Mouse (Mus musculus) lung, adult 18-20 months (tissue): ENCODE measurements around the gene Ccdc96.

Experiments used
- DNase-seq, 2 experiments: peaks; one replicate each; pipeline ENCODE4 v3.0.0; 2022; ENCODE audit warnings: mixed read lengths in 2 of 2

Ccdc96 gene

DNA sequence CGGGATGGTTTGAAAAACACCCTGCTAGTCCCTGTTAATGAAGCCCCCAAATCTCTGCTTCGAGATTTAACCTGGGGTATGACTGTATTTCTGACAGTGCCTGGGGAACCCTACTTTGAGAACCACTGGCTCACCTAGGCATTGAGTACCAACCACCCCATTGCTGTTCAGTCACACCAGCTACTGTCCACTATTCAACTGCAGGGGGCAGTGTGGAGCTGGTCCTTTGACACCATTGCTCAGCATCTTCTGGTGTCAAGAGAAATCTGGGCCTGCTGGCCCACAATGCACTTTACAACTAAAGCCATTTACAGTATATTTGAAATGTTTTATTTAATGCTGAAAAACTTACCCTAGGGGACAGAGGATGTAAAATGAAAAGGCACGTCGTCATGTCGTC, 10.1 kb upstream of the Ccdc96 start:
- DNase-seq, result peak; percentile 53 to 65

DNA sequence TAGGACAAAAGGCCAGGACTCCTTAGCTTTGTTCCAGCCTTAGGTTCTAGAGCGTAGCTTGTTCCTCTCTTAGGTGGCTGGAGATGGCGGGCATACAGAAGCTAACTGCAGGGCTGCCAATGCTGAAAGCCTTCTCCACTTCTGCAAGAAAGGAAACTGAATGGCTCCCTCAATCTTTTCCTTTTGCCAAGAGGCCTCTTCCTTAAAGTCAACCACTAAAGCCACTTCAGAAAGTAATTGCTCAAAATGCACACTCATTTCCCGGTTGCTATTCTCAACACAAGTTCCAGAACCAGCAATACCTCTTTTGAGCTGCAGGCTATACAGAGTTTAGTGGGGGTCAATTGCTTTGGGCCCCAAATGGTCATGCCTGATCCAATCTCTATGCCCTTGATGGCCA, 6.9 kb upstream of the Ccdc96 start:
- DNase-seq, result no peak

DNA sequence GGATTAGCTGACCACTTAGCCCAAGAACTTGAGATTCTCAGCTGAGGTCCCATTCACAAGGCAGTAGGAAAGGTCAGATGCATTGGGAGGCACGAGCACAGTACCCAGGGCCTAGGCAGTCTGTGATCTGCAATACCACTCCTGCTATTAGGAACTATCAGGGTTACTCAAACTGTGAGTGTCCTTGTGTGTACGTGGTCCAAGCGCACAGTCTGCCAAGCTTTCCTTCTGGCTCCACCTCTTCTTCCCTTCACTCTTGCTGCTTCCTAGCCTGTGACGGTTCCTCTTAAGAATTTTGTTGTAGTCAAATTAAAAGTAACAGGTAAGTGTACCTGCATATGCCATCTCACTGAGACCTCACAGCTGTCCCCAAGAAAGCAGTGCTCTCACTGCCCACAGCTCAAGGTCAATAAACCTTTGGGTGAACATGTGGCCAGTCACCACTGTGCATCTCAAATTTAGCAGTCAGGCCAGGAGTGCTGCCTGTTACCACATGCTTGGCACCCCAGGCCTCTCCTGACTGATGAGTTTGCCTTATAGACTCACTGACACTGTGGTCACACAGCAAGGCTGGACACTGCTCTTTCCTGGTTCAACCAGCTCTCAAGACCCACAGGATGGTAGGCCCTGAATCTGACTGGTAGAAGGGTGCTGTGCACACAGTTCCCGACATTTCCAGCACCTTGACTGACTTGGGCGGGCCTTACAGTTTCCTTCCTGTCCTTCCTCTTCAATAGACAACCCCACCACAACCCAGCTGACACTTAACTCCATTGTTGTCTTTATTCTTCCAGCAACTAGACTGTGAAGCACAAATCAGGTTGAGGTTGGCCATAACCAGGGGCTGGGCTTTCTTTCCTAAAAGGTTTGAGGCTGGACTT, 5.6 kb upstream of the Ccdc96 start:
- DNase-seq, result no peak

DNA sequence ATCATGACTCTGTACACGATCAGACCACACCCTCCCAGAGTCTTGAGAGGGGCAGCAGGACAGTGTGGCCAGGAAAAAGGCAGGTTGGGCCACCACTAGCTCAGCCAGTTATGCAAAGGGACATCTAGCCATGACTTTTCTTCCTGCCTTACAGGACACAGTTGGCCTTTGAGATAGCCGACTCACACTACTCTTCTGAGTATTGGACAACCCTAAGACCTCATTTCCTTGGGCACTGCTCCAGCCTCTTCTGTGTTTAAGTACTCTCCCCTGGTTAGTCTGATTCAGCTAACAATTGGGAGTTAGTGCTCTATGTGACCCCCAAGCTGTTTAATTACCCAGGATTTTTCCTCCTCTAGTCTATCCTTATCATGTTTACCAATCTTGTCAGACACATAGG, 4.7 kb upstream of the Ccdc96 start:
- DNase-seq, result peak in 1 of 2 experiments; percentile 38

DNA sequence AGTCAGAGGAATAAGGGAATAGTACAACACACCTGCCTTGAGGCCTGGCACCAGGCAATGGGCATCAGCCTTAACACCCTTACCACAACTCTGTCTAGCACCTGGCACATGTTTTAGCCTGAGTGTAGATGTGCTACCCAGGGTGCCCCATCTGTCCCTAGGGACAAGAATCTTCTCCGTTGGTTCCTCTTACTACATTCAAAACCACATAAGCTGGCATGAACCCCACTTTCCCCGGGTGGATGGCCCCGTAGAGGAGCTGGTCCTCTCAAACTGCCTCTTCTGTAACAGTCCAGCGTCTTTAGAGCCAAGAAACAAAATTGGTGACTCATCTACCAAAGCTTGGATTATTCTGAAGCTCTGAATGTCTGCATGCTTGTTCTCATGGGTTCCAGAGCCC, 4.0 kb upstream of the Ccdc96 start:
- no peak for DNase-seq

DNA sequence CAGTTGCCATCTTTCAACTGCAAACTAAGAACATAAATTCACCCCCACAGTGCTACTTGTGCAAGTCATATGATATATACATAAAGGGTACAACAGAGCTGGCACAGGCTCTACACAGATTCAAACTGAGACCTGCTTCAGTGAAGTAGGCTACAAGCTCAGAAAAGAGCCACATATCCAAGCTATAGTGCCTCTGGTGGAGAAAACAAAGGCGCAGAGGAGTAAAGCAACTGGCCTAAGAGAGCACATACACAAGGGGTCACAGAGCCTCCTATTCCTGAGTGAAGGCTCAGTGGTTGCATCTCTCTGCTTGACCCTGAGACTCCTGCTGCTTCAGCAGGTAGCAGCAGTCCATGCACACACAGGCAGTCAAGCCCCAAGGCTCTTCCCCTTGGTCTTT, 3.3 kb upstream of the Ccdc96 start:
- DNase-seq, result no peak

DNA sequence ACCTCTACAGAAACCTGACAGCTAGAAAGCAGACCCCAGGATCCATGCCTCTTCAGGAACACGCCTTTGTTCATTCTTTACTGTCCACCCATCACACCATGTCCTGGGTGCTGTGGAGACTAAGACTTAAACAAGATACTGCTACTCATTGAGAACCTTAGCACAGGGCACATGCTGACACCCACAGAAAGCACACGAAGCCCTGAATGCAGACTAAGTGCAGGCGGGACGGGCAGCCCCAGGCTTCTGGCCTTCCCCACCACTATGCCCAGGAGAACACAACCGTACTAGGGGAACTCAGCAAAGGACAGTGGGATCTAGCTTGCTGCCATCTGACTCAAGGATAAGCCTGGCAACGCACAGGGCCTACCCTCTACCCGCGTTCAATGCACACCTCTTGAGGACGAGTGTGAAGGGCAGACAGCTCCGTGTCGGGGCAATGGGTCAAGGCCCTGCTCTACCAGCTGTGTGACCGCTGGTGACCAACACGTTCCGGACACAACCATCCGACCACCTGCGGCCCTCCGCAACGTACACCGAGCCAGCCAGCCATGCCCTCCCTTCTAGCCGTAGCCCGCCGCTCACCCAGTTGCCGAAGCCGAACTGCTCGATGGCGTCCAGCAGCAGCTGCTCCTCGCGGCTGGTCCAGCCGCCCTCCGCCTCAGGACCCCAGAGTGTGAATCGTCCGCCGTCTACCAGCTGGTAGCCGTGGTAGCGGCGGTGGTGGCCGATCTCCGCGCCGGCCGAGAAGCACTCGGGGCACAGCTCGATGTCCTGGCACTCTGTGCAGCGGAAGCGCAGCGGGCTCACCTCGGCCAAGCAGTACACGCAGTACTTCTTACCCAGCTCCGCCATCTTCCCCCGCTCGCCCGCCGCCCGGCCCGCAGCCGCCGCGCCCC, 936 bp upstream of the Ccdc96 start:
- DNase-seq, result peak in 1 of 2 experiments; percentile 53

DNA sequence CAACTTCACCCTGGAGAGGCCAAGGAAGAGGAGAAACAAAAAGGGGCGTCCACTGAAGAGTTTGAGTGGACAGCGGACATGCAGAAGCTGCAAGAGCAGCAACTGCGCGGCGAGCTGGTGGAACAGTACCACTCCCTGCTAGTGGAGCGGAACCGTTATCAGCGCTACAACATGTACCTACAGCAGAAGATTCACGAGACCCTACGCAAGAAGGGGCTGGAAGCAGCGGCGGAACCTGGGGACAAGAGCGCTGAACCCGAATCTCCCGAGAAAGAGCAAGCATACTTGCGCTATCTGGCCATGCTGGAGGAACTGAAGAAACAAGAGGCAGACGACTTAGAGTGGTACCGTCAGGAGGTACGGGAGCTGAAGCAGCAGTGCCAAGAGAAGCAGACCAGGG, 918 bp downstream of the Ccdc96 start:
- no peak for DNase-seq

DNA sequence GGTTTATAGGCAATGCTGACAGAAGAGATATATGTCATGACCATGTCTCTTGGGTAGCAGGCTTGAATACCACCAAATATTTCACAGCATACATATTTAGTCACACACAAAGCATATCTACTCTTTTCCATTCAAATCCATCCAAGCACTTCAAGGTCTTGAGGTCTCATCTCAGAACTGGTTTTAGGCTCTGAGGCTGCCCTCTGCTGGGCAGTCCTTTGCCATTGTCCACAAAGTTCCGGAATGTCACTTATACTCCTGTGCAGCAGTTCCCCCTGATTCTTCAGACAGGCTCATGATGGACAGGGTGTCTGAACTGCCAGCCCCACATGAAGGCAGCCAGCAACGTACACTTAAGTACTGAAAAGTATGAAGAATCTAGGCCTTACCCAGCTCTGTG, 4.8 kb downstream of the Ccdc96 start:
- DNase-seq, result peak; percentile 32 to 50

DNA sequence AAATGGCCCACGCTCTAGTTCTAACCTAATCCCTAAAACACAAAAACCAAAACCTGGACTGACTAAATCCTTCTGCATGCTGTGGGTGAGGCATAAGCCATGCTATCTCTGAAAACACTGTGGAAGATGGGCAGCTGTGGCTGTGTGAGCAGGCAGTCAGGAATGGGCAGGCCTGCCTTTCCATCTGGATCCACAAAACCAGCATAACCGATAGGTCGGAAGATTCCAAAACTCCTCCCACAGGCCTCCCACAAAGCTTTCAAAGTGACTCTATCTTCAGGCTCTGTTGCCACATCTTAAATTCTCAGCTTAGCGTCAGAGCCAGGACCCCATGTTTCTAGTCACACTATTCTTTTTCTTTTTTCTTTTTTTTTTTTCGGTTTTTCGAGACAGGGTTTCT, 9.5 kb downstream of the Ccdc96 start:
- no peak for DNase-seq

DNA sequence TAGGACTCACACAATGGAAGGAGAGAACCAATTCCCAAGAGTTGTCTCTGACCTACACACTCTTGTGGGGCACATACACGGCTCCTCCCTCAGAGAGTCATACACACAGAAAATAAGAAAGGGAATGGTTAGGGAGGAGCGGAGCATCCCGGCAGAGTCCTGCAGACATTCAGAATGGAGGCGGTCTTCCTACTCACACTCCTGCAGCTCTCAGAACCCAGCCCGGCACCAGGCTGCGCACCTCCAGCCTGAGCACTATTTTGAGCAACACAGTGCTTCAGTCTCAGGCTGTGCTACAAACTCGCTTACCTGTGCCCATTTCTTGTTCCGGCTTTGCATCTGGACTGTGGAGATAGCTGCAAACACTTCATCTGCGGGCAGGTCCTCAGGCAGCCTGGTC, 10.3 kb downstream of the Ccdc96 start:
- no peak for DNase-seq

DNA sequence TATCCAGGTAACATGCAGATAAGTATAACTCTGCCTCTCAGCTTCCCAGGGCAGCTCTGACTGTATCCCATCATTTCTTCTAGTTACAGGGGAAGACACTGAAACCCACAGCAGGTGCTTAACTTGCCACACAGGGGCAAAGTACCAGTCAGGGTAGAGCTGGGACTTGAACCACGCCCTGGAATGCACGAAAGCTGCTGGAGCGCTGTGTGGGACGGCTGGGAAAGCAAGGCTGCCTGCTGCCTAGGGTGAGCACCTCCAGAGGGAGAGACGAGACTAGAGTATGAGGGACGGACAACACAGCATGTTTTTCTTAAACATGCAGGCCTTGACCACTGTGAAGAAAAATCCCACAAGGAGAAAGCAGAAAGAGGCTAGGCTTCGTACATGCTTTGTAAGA, 20.8 kb downstream of the Ccdc96 start:
- DNase-seq, result no peak

DNA sequence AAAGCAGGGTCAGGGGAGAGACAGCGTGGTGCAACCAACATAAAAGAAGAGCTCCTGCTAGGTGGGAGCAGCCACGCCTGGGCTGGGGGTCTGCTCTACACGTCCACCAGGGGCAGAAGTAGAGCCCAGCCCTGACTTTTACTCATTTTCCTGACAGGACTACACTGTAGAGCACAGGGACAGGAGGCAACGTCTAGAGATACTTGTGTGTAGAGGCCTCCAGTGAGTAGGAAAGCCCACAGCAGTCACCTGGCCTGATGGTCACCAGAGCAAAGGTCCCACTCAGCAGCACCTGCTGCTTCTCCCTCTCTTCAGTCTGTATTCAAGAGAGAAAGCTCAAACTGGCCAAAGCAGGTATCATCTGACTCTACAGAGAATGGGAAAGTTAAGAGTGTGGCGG, 21.3 kb downstream of the Ccdc96 start:
- DNase-seq, result no peak

DNA sequence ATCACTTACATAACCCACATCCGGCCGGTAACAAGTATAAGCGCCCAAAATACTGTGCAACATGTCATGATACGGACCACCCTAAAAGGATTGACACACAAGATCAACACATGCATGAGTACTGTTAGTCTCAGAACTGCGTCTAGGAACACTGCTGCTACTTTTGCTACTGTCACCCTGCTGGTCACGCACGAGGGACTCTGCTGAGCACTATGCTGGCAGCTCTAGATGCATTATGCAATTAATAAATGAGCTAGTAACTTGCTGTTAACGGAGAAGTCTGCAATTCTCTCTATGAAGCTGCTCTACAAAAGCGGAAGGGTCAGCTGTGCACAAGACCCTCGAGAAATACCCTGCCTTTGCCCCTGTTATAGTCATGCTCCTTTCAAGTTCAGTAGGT, 24.0 kb downstream of the Ccdc96 start:
- DNase-seq, result no peak

DNA sequence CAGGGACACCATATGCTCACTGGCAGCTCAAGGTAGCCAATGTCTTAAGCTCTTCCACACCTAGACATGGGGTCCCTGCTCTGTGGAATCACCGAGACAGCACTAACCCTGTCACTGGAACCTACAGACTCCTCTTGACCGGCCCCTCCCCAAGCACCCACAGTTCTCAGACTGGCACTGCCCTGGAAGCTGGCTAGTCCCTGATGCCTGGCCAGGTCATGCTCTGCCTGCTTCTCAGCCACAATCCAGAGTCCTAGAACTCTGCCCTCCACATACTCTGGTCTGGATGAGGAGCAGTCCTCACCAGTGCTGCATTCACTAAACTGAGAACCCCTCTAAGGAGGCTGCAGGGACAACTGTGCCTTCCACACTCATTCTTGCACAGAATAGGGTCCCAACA, 26.6 kb downstream of the Ccdc96 start:
- no peak for DNase-seq

DNA sequence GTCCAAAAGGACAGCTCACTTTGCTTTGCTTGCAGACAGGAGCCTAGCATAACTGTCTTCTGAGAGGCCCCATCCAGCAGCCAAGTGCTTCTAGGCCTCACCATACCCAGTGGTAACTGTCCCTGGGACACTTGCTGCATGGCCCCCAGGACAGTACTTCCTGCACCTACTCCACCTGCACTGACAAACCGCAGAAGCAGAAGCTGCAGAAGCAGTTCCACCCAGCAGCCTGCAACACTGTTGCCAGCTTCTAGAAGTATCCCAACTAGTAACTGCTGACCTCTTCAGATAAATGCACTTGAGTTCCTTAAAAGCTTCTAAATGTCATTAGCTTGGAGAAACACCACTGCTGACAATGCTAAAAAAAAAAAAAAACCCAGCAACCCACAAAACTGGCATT, 30.7 kb downstream of the Ccdc96 start:
- DNase-seq, result no peak

DNA sequence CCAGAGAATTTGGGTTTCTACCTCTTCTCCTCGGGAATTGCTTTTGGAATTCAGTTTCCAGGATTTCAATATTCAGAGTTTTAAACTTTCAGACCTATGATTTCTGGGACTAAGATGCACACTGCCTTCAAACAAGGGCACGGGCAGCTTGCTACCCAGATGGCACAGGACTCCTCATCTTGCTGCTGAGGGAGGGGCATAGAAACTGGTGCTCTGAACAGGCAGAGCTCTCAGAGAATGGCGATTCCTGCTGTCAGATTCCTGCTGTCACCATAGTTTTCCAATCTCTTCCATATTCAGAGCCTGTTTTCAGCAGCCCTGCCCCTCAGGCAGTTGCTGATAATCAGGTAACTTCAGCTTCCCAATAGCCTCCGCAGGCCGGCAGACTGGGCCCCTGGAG, 31.2 kb downstream of the Ccdc96 start:
- no peak for DNase-seq

DNA sequence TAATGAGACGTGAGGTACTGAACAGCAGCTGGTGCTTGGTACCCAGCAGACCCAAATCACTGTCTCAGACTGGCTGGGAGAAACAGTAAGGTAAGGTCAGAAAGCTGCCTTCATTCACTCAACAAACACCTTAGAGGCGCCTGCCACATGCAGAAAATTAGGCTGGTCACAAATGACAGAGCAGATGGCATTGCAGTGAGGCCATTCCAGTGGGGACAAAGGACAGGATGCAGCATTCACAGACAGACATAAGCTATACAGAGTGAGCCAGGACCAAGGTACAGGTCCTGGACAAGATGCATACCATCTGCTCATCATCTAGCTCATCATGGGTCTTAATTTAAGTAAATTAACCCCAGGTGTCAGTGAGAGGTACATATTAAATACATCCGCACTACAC, 33.2 kb downstream of the Ccdc96 start:
- no peak for DNase-seq

DNA sequence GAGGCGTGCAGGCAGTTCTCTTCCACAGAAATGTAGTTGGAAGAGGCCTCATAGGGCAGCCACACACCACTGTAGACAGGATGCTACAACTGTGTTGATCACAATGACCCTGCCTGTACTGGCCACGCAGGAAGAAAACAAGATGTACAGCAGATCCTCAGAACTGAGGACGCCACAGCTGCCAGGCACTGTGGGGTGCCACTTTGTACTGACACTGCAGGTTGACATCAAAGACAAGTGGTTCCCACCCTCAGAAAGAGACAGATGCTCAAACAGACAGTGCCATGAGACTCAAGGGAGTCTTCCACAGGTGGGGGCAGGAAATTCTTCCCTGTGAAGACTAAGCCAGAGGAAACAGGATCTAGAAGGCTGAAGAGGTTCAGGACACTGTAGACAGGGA, 35.4 kb downstream of the Ccdc96 start:
- no peak for DNase-seq

DNA sequence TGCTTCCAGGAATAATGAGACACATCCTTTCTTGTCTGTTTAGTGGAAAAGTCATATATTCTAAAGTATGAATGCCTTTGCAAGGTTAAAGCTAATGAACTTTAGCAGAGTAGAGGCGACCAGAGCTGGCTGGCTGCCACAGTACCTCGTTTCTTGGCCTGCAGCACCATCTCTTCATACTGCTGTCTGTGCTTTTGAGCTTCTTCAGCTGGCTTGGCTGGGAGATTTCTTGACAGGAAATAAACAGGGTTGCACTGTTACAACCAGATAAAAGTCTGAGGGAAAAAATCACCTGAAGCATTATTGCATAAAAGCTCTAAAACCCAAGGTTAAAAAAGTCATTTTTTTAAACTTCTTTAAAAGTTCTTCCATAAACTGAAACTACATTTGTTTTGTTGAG, 38.4 kb downstream of the Ccdc96 start:
- no peak for DNase-seq

DNA sequence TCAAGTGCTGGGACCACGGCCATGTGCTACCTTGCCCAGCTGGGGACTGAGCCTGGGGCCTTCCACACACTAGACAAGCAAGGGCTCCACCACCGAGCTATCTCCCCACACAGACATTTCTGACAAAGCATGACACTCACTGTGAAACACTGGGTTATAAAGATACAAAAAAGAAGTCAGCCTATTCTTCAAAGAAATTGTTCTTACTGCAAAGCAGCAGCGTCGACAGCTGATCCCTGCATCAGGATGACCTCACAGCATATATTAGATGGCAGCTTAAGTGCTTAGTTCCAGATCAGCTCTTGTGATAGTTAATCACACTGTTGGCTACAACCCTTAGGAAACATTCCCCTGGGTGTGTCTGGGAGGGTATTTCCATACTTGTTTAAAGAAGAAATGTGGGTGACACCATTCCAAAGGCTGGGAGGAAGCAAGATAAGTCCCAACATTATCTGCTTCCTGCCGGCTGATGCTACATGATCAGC, 38.9 kb downstream of the Ccdc96 start:
- DNase-seq, result no peak

DNA sequence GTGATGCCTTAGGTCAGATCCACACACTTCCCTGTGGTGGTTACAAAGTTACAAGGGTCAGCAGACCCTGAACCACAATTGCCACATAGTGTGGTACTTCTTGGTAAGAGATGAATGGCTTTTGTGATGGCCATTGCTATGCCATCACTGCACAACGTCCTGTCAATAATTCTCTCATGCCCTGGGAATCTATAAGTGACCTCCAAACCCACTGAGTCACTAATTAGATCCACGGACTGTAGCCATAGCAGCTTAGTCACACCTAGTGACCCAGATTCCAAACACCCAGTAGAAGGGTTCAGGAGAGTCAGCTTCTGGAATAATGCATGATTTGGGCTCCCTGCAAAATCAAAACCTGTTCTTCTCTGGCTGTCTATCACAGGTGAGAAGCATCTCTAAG, 40.8 kb downstream of the Ccdc96 start:
- no peak for DNase-seq

DNA sequence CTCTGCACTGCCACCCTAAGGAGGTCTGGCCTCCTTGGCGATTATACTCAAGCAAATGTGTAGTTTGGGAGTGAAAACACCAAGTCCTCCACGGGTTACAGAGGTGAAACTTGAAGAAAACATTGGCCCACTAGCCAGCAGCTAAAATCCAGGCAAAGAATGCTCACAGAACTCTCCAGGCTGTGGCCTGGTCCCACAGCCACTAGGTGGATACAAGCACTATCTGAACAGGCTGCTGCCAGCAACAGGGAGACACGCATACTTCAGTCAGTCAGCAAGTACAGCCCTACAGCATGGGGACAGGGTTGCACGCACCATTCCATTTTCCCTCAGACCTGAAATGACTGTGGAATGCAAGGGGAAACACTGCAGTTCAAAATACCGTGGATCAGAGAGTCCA, 41.9 kb downstream of the Ccdc96 start:
- peak in 1 of 2 experiments; percentile 26 for DNase-seq

DNA sequence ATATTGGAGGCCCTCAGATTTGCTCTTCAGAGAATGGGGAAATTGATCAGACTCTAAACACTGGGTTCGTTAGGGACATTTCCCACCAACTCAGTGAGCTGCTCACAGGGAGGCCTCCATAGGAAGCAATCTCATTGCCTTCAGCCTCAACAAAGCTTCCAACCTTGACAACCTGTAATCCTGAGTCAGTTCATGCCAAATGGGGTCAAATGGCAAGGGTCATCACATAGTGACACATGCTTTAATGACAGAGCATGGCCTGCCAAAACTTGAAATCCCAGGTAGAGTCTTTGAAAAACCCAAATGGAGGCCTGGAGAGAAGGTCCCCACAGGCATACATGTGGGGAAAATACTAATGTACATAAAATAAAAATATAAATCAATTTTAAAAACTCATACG, 42.5 kb downstream of the Ccdc96 start:
- DNase-seq, result no peak
